Mouse (Mus musculus) midbrain, postnatal 0 days (tissue): Measurements from ENCODE around the gene Zfp952. TPM values are rescaled to one million over a fixed set of nuclear protein-coding genes. Genes with fewer than 3 reads are reported as not detected.

ENCODE experiments used
- ATAC-seq: fragments of 200-750 bp; cut with Nextera tagmentation; 2 replicates; pipeline ENCODE4 v1.8.0; 2017; ENCODE audit warnings: moderate number of reproducible peaks, mild to moderate bottlenecking, moderate TSS enrichment, moderate library complexity; ENCODE audit not compliant: low FRiP score
- DNase-seq: peaks from one replicate; pipeline ENCODE4 v3.0.0-alpha.2; 2015; ENCODE audit warnings: low spot score
- H3K27ac ChIP-seq: fragments of 300-500 bp; sonication (generic); 2 replicates; pipeline ENCODE4 v1.5.1; 2014; ENCODE audit warnings: low read depth, mild to moderate bottlenecking, low read length, mixed read lengths
- H3K27me3 ChIP-seq: fragments of 300-500 bp; sonication (generic); 2 replicates; pipeline ENCODE4 v1.6.1; 2014; ENCODE audit warnings: low read length, control low read depth, mixed read lengths; ENCODE audit not compliant: insufficient read depth
- H3K36me3 ChIP-seq: fragments of 300-500 bp; sonication (generic); 2 replicates; pipeline ENCODE4 v1.6.1; 2014; ENCODE audit warnings: low read length, control low read depth, mixed read lengths; ENCODE audit not compliant: insufficient read depth
- H3K4me1 ChIP-seq: fragments of 300-500 bp; sonication (generic); 2 replicates; pipeline ENCODE4 v1.6.1; 2014; ENCODE audit warnings: mild to moderate bottlenecking, control low read depth, antibody characterized with exemption, low read length, mixed read lengths; ENCODE audit not compliant: insufficient read depth
- H3K4me2 ChIP-seq: fragments of 300-500 bp; sonication (generic); 2 replicates; pipeline ENCODE4 v1.6.1; 2014; ENCODE audit warnings: low read depth, mild to moderate bottlenecking, low read length, mixed read lengths; ENCODE audit not compliant: poor library complexity, severe bottlenecking
- H3K4me3 ChIP-seq: fragments of 300-500 bp; sonication (generic); 2 replicates; pipeline ENCODE4 v1.5.1; 2014; ENCODE audit warnings: low read depth, mild to moderate bottlenecking, low read length, moderate library complexity
- H3K9ac ChIP-seq: fragments of 300-500 bp; sonication (generic); replicated peaks from 2 replicates; pipeline ENCODE4 v1.6.1; 2014; ENCODE audit warnings: mild to moderate bottlenecking, low read length, moderate library complexity, mixed read lengths; ENCODE audit not compliant: poor library complexity, severe bottlenecking
- H3K9me3 ChIP-seq: fragments of 300-500 bp; sonication (generic); 2 replicates; pipeline ENCODE4 v1.6.1; 2016; ENCODE audit warnings: low read length, control low read depth
- CTCF ChIP-seq: IDR thresholded peaks from 2 replicates; pipeline ENCODE4 v1.5.1; 2016; ENCODE audit warnings: antibody characterized with exemption, mild to moderate bottlenecking
- WGBS: fragments of 180-500 bp; shearing (Covaris S2); extraction: QIAGEN DNeasy Blood & Tissue Kit; methylation state at CpG from one replicate; pipeline ENCODE4 v1.1.7; 2014; 5-methylcytosine and 5-hydroxymethylcytosine counted together
- polyA plus RNA-seq: library from polyadenylated mRNA; unstranded; fragments of >200 nt; fragmentation: Nextera tagmentation; extraction: Ambion mirVana; gene quantifications from 2 replicates; pipeline ENCODE4 v1.2.1, GENCODE M21; 2015
- total RNA-seq: library from RNA; depleted of rRNA; stranded (reverse); fragments of >200 nt; gene quantifications from 2 replicates; pipeline ENCODE4 v1.2.3, GENCODE M21; 2014

Gene Zfp952
- total and polyA plus RNA-seq, 2 experiments from 2014 or later = 9.9 to 12.1 TPM

DNA sequence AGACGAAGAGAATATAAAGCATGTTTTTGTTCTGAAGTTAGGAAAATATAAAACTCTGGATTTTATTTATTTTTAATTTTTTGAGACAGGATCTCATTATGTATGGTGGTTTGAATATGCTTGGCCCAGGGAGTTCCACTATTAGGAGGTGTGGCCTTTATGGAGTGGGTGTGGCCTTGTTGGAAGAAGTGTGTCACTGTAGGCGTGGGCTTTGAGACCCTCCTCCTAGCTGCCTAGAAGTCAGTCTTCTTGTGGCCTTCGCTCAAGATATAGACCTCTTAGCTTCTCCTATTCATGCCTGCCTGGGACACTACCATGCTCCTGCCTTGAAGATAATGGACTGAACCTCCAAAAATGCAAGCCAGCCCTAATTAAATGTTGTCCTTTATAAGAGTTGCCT, 42.8 kb upstream of the Zfp952 start:
- Histone ChIP-seq H3K27me3 (no peaks in the 10 kb centered on the region), H3K9ac (no peak overlapping the region), H3K9me3 (no peaks in the 10 kb centered on the region), H3K36me3 (no peaks in the 10 kb centered on the region), H3K4me1 (no peaks in the 10 kb centered on the region; the same call in 1 of the 2 replicates), H3K4me2 (no peak overlapping the region), H3K4me3 (no peak overlapping the region), H3K27ac (no peak overlapping the region)
- no peak for TF ChIP-seq CTCF
- DNase-seq = no peak
- ATAC-seq = no peak
- WGBS = 89% methylated on average over 3 of the region's 3 CpGs

DNA sequence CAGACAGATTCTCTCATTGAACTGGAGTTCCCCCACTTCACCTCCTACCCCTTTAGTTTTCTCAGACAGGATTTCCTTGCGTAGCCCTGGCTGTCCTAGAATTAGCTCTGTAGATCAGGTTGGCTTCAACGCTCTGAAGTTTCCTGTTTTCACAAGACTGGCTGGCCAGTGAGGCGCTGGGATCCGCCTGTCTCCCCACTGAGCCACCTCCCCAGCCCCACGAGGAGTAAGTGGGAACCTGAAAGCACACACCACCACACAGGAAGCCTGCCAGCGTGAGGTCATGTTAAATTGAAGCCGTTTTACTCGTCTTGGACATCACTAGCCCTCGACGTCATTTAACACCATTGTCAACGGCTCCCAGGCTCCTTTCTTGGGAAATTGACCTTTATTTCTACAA, 41.9 kb upstream of the Zfp952 start:
- TF ChIP-seq CTCF = no peak
- Histone ChIP-seq H3K9me3 (no peaks in the 10 kb centered on the region), H3K9ac (no peak overlapping the region), H3K4me3 (no peak overlapping the region), H3K4me1 (no peaks in the 10 kb centered on the region; the same call in 1 of the 2 replicates), H3K27ac (no peak overlapping the region), H3K4me2 (no peak overlapping the region), H3K36me3 (no peaks in the 10 kb centered on the region), H3K27me3 (no peaks in the 10 kb centered on the region)
- ATAC-seq (no peak), DNase-seq (no peak)
- WGBS = 85% methylated on average over 11 of the region's 11 CpGs

DNA sequence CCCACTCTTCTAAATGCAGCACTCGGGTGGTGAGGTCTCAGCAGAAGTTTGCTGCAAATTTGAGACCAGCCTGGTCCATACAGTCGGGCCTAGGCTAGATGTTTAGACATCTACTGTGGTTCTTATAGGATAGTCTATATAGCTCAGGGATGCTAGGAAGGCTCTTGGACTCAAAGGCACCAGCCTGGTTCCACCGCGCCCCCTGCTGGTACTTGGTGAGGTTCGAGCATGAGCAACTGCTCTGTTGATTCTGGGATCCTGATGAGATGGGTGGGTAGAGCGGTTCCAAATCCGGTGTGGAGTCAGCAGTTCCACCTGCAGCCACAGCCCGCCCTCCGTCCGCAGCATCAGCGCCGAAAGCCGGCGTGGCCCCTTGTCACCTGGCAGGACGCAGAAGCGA, 41.5 kb upstream of the Zfp952 start:
- DNase-seq (peak; percentile 41), ATAC-seq (no peak)
- Histone ChIP-seq H3K9me3 (no peaks in the 10 kb centered on the region), H3K36me3 (no peaks in the 10 kb centered on the region), H3K27ac (no peak overlapping the region), H3K4me1 (no peaks in the 10 kb centered on the region; the same call in 1 of the 2 replicates), H3K4me3 (no peak overlapping the region), H3K27me3 (no peaks in the 10 kb centered on the region), H3K4me2 (no peak overlapping the region), H3K9ac (no peak overlapping the region)
- 40% methylated on average over 16 of the region's 16 CpGs for WGBS
- peak; percentile 71 for TF ChIP-seq CTCF

DNA sequence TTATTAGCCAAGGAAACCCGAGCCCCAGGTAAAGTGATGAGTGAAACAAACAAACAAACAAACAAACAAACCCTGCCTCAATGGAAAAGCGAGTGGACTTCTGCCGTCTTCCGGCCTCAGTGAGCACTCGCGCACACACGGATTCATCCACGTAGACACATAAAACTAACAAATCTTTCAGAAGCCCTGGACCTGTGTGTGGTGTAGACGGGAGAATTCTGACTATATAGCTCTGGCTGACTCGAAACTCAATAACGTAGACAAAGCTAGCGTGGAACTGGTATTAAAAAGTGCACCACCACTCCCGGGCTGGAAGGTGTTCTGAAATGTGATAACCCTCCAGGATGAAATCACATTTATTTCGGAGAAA, 27.7 kb upstream of the Zfp952 start:
- under 1% methylated on average over 14 of the region's 14 CpGs for WGBS

DNA sequence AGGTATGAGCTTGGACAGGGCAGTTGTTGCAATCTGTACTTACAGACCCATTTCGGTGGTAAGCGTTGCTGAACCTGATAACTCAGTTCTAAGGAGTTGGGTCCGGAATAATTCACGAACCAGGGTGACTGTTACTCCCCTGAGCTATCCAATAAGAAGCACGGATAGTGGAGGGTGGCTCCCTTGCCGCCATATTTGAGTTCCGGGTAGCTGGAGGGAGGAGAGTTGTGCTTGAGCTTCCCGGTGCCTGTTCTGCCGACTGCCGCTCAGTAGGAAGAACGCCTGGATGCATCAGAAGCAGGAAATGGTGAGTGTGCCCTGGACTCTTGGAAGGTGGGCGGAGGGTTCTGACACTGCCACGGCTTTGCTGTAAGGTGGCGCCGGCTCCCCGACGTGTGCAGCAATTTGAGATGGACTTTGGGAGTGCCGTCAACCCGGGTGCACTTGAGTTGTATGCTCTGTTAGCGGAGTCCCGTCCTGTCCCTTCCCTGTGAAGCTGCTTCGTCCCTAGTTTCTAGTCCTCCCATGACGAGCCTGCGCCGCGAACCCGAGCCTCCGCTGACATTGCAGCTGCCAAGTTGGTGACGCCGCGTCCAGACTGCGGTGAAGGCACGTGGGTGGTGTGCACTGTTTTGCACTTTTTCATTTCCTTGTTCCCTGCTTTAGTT, 27.2 kb upstream of the Zfp952 start, which contains the start of gene Zfp472:
Zfp472 (plus strand) TSS at position 192 of the 668 bp plus-strand sequence.
- H3K27me3 ChIP-seq = no peaks in the 10 kb centered on the region
- H3K4me3 ChIP-seq = peak within 1 kb of the TSS; percentile 80
- H3K9ac ChIP-seq = peak within 1 kb of the TSS; percentile 73
- peak within 1 kb of the TSS; percentile 83 for H3K4me2 ChIP-seq
- no peak for TF ChIP-seq CTCF
- H3K36me3 ChIP-seq = no peaks in the 10 kb centered on the region
- peak within 1 kb of the TSS; percentile 69 for H3K27ac ChIP-seq
- peak; percentile 94 for DNase-seq
- H3K9me3 ChIP-seq = no peaks in the 10 kb centered on the region
- peaks cover 8% of the 10 kb centered on the region for H3K4me1 ChIP-seq
- under 1% methylated on average over 33 of the region's 33 CpGs for WGBS
- peak; percentile 100 for ATAC-seq

More for the DNA sequence above, 27.7 kb upstream of the Zfp952 start:
- DNase-seq (peak; percentile 1), ATAC-seq (peak; percentile 77)
- Histone ChIP-seq H3K4me3 (peak overlapping the region; percentile 80), H3K27ac (no peak overlapping the region), H3K4me1 (peaks cover 8% of the 10 kb centered on the region), H3K36me3 (no peaks in the 10 kb centered on the region), H3K9me3 (no peaks in the 10 kb centered on the region), H3K27me3 (no peaks in the 10 kb centered on the region), H3K9ac (peak overlapping the region; percentile 73; the same call in 1 of the 2 replicates), H3K4me2 (peak overlapping the region; percentile 83)
- no peak for TF ChIP-seq CTCF

DNA sequence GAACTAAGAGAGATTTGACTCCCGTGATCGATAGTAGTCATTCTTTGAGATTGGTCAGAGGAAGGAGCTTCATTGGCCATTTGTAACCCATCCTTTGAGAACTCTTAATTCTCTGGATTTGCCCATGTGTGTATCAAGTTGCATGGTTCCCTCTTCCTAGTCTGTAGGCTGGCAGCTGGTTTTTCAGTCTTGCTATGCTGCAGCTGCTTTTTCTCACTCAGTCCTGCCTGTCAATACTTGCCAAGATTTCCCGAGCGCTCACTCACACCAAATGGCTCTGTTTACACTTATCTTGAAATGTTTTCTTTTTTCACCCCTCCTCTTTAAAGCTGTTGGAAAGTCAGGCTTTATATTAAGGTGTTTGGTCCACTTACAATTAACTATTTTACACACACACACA, 11.6 kb upstream of the Zfp952 start:
- DNase-seq (no peak), ATAC-seq (no peak)
- Histone ChIP-seq H3K9ac (no peak overlapping the region), H3K27ac (no peak overlapping the region), H3K4me2 (no peak overlapping the region), H3K9me3 (no peaks in the 10 kb centered on the region), H3K4me3 (no peak overlapping the region), H3K27me3 (no peaks in the 10 kb centered on the region), H3K36me3 (peaks cover 28% of the 10 kb centered on the region), H3K4me1 (no peaks in the 10 kb centered on the region)
- 92% methylated on average over 4 of the region's 4 CpGs for WGBS
- no peak for TF ChIP-seq CTCF
